Mouse (Mus musculus): ENCODE measurements around the gene Calml3. TPM values are rescaled to one million over a fixed set of nuclear protein-coding genes. Genes with fewer than 3 reads are reported as not detected.
"Not testable (repeated sequence)": the region's sequence is repeated elsewhere in the genome, so short reads cannot be mapped to it uniquely, and the experiment has no call there.

Gene Calml3
- total RNA-seq (2021) = not detected

DNA sequence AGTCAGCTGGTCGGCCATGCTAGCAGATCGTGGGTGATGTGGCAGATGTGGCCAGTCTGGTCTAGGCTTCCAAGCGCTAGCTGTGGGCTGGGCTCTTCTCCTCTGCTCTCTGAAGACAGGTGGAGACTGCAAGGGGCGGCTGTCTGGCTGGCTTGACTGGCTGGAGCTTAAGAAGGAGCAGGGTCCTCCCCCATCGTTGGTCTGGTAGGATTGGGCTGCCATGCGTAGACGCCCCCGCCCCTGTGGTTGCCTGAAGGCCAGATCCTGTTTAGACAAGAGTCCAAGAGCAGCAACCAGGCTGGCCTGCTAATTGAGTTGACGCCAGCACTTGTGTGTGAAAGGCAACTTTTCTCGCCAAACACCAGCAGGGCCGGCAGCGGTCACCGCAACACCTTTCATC lies at the start of gene Calml3:
Calml3 (minus strand) TSS at position 131 of the 400 bp plus-strand sequence.
- intact Hi-C loops (cut with DNase I) = no loop called here
- DNase-seq = no peak

DNA sequence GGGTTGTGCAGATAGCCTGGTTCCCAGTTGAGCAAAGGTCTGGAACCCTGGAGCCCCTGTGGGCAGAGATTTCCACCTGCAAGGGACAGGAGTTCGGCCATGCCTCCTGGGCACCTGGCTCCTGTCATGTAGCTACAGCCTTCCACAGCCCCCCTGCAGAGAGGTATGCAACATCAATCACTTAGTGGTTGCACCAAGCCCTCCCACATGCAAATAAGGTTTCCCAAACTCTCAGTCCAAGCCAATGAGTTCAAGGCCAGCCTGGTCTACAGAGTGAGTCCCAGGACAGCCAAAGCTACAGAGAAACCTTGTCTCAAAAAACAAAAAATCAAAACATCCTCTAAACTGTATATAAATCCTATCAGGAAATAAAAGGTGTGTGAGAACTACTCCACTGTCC lies 46.2 kb upstream of the Calml3 start:
- DNase-seq = no peak
- intact Hi-C loops (cut with DNase I) = no loop called here

DNA sequence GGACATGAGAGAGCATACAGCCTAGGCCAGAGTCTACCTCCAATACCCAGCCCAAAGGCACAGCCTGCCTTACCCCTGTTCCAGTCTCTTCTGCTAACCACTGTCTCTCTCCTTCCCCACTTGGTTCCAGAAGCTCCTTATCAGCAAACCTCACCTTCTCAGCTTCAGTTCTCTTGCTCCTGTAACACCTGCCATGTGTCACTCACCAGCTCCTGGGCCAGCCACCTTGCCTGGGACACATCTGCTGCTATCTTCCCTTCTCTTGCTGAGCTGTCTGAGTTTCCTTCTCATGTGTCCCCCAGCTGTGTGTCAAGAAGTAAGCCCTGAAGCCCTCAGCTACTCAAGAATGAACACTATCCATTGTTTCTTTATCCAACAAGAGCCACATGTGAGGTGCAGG lies 36.5 kb upstream of the Calml3 start:
- DNase-seq; intact Hi-C loops (cut with DNase I): not testable (repeated sequence)

DNA sequence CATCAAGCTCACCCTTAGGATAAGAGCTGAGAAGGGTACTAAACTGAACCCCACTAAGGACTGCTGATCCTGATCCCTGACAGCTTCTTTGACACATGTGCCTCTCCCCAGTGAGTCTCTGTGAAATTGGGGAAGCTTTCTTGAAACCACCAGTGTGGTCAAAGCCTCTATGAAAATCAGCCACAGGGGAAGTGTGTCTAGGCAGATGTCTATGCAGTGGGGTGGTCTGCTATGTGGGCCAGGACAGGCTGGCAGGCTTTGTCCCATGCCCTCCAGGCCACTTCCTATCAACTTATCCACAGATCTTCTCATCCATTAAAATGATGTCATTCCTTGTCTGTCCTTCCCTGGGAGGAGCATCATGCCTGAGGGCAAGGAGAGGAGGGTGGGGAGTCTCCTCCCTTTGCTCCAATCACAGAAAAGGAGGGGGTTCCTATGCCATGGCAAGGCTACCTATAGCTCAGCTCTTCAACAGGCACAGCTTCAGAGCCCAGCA lies 33.2 kb upstream of the Calml3 start, which contains the start of gene Calm4:
Calm4 (plus strand) TSS at position 446 of the 496 bp plus-strand sequence.
- intact Hi-C loops (cut with DNase I); DNase-seq: not testable (repeated sequence)

DNA sequence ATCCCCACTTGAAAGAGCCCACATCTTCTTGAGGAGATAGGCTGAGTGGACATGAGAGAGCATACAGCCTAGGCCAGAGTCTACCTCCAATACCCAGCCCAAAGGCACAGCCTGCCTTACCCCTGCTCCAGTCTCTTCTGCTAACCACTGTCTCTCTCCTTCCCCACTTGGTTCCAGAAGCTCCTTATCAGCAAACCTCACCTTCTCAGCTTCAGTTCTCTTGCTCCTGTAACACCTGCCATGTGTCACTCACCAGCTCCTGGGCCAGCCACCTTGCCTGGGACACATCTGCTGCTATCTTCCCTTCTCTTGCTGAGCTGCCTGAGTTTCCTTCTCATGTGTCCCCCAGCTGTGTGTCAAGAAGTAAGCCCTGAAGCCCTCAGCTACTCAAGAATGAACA lies 29.5 kb upstream of the Calml3 start:
- intact Hi-C loops (cut with DNase I); DNase-seq: not testable (repeated sequence)

DNA sequence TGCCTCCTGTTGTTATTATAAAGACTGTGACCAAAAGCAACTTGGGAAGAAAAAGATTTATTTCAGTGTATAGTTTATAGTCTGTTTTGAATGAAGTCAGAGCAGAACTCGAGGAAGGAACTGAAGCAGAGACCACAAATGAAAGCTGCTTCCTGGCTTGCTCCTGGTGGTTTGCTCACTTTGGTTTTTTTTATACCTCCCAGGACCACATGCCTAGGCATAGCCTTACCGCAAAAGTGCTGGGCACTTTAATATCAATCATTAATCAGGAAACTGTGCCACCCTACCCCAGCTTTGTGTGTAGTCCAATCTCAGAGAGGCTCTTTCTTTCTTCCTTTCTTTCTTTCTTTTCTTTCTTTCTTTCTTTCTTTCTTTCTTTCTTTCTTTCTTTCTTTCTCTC lies 28.3 kb upstream of the Calml3 start:
- DNase-seq = no peak
- intact Hi-C loops (cut with DNase I) = no loop called here

DNA sequence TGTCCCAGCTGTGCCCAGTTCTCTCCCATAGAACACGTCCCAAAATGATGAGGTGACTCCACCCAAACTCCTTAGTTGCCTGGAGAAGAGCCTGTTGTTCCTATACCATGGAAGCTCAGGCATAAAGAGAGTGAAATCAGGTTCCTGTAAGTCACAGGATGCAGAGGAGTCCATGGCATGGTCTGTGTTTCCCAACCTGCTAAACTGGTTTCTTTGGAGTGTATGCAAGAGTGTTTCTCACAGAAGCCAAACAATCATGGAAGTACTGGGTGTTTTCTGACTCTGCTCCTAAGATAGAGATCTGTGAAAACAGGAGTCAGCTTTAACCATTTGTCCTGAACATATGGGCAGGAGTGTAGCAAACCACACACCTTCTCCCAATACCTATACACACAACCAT lies 27.9 kb upstream of the Calml3 start:
- DNase-seq = no peak
- intact Hi-C loops (cut with DNase I) = no loop called here

DNA sequence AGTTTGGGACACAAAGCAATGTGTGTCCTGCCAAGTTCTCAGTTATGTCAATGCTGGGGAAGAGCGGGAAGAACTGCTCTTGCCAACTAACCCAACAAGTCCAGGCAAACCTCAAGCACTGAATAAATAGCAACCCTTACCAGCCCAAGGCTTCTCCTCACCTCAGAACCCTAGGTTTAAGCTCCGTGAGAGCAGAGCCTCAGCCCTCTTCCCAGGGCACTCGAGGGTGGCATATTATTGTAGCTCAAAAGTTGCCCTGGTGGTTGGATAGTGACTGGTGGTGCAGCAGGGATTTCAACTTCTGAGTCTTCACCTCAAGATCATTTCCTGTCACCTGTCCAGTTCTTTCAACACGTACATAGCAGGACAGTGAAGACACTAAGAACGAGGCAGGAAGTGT lies 27.4 kb upstream of the Calml3 start:
- DNase-seq = no peak
- intact Hi-C loops (cut with DNase I) = no loop called here

DNA sequence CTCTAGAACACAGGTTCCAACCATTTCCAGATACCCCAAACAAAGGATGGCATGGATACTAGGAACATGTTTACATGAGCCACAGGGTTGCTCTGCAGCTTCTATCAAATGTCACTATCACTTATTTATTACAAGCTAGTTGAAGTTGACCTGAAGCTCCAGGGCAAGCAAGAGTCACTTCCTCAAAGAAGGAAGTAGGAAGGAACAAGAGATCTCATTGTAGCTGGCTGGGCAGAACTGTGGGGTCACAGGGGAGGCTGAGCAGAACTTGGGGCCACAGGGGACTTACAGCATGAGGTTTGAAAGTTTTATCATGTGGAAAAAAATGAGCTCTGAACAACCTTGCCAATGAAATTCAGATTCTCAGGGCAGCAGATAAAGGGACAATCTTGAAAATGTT lies 21.6 kb upstream of the Calml3 start:
- intact Hi-C loops (cut with DNase I) = no loop called here
- no peak for DNase-seq

DNA sequence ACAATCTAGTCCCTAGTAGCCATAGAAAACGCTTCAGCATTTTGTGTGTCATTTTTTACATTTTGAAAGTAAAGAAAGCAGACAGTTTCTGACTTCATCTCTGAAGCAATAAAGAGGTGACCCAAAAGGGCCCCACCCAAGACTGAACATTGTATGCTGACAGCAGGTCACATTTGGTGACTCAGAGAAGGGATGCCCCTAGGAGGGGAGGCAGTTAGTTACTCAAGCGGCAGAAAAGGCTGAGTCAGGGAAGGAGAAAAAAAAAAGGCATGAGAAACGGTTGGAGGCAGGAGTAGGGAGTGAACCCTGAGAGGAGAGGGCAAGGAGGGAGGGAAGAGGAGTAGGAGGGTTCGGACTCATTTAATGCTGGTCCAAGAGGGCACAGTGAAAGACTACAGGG lies 18.0 kb upstream of the Calml3 start:
- intact Hi-C loops (cut with DNase I) = no loop called here
- DNase-seq = no peak

DNA sequence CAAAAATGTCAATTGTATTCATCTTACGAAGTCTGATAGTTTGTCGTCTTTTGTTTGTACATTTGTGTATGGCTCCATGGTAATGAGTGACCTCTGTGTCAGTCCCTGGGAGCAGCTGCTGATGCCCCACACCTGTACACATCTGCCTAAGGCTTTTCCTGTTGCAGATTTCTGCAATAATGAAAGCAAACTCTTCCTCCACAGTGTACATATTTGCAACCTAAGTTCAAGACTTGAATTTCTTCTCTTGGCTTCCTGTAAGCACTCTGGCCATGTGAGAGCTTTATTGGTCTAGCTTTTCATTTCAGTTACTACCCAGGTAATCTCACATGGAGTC lies 14.6 kb upstream of the Calml3 start:
- DNase-seq = no peak
- intact Hi-C loops (cut with DNase I) = no loop called here

DNA sequence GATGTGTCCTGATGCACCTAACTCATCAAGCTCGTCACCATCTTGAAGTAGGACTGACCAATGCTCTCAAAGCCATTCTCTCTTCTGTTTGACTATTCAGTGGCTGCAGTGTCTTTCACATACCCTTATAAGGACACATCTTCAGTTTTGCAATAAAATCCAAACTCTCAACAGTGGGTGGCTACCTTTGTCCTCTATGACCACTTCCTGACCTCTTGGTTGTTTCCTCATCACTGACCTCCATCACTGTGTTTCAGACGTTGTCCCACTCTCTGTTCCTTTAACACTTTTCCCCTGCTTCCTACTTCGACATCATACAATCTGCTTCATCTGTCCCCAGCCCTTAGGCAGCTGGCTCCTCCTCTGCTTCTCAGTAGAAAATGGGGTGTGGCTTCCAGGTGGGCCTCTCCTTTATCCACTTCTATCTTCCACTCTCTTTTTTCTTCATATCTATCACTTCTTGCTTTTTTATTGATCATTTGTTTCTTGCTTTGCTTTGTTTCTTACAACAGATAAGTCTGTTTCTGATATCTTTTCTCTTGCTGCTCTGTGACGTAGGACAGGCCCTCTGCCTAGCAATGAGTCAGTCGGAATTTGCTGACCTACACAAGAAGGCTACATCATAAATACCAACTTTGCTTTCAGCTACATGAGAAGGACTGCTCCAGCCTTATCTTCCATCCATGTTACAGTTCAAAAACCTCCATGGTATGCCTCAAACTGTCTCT lies 14.1 kb upstream of the Calml3 start:
- DNase-seq = no peak
- intact Hi-C loops (cut with DNase I) = no loop called here

DNA sequence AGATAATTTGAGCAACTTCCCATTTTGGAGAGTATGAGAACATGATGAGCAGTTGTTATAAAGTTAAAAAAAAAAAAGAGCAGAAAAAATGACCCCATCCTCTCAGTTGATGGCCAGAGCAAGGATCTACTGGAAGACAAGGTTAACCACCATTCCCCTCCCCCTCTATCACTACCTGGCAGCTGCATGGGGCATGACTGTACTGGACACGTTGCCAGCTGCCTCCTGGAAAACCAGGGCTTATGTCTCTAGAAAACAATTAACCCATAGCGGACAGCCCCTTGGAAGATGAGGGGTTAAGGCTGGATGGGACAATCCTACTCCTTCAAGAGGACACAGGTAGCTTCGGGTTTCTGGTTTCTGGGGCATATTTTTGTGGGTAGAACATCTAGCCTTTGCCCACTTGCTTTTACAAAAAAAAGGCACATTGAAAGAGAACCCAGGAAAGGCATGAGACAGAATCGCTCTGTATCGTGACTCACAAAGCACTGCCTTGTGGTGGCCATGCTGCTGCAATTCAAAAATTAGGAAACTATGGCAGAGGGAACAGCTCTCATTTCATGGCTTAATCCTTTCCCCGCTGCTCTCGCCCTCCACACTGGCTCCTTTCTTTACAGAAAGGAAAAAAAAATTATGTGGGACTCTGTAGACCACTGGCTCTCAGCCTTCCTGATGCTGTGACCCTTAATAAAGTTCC lies 3.2 kb upstream of the Calml3 start:
- intact Hi-C loops (cut with DNase I) = no loop called here
- no peak for DNase-seq

DNA sequence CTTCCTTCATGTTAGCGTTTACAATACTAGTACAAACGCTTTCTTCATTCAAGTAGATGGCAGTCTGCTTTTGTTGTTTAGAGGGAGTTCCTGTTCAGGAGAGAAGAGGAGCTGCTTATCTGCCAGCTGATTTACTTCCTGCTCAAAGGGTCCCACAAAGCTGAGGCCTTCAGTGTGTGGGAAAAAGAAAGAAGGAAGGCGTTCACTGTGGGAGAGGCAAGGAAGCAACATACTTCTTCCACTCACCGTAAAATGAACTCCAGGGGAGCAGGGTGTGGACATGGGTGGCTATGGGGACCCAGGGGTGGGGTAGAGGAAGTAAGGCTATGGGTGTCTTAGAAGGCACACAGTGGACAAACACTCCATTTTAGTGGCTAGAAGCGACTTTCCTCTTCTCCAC lies 1.5 kb upstream of the Calml3 start:
- intact Hi-C loops (cut with DNase I) = no loop called here
- DNase-seq = no peak

DNA sequence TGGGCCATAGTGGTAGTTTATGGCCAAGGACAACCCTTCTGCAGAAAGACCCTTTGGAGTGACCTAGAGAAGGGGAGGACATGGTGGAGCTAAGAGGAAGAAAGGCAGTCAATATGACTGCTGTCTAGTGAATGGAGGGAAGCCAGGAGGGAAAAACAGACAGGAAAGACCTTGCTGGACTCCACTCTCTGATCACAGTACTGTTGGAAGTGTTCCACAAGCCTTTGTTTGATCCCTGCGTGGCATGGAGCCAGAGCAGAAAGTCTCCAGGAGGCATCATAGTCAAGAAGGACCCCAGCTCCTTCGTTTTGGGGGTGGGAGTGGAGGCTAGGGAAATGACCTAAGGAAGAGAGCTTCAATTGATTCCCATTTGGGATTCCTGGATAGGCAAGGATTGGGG lies 1.0 kb upstream of the Calml3 start:
- intact Hi-C loops (cut with DNase I) = no loop called here
- no peak for DNase-seq

DNA sequence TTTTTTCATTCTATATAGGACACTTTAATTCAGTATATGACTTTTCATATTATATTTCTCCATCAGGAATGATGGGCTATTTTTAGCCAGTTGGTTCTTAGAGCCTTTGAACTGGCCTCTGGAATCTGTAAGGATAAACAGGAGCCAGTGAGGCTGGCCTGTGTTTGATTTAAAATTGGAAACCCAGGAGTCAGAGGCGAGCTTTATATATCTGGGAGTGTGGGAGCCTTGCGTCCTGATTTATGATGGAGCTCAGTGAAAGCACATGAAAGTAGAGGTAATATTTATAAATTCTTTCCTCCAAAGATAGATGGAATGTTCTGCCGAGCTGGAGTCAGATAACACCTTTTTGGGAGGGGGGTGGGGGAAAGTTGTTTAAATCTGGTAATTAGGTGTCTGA lies 4.7 kb downstream of the Calml3 start:
- intact Hi-C loops (cut with DNase I) = no loop called here
- no peak for DNase-seq

DNA sequence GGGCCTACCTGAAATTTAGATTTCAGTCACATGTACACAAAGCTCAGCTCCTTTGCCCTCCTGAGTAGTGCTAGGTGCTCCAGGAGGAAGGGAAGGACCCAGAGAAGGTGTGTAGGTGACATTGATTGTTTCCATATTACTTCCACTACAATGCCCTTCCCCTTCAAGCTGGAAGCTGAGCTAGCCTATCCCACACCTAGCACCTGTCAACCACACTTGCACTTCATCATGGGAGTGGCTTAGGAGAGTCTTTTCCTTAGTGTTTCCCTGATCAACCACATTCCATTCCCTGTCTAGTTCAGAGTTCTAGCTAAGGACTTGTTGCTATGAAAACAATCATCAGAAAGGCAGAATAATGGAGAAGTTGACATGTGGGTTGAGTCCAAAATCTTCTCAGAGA lies 5.4 kb downstream of the Calml3 start:
- no peak for DNase-seq
- intact Hi-C loops (cut with DNase I) = no loop called here

DNA sequence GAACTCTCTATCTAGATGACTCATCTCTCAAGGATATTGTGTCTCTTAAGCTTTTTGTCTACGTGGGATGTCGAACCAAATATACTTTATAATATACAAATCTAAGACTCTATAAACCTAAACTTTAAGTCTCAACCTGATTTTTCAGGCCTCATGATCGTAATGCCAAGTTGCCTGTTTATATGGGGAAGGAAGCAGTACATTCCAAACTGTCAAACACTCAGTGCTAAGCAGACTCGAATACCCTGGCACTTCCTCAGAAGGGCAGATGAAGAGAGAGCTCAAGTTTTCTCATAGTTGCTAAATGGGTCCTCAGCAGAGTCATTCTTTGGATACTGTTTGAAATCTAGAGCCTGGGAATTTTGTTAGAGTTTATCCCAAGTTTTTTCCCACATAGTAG lies 7.5 kb downstream of the Calml3 start:
- intact Hi-C loops (cut with DNase I) = no loop called here
- DNase-seq = no peak

DNA sequence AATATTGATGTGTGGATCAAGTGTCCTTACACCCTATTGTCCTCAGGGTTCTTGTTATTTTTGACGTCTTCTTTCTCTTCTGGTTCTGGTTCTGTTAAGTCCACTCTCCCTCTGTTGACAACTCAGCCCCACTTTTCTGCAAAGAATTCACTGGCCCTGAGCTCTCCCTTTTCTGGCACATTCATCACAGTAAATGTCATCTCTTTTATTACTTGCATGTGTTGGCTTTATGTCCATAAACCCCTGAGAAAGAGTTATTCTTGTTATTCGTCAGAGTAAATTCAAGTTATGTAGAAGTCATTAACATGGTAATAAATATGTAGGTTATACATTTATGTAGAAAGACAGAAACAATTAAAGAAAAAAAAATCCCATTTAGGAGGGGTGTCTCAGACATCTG lies 14.6 kb downstream of the Calml3 start:
- intact Hi-C loops (cut with DNase I) = loop anchor here (5.0 kb wide), 1 partner anchor 112 kb away; no protein-coding TSS in a partner anchor
- no peak for DNase-seq

DNA sequence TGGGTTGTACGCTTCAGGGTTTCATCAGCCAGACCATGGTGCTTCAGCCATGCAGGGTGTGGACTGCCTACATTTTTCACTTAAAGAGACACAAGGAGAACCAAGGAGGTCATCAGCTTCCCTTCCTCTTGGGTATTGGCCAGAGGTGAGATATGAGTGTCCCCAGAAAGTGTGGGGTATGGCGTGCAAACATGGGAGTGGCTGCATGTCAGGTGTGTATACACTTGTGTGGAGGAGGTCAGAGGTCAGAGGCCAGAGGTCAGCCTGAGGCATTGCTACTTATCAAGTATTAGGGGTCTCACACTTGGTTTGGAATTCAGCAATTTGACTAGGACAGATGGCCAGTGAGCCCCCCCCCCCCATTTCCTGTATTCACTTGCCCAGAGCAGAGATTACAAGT lies 15.5 kb downstream of the Calml3 start:
- DNase-seq = no peak

DNA sequence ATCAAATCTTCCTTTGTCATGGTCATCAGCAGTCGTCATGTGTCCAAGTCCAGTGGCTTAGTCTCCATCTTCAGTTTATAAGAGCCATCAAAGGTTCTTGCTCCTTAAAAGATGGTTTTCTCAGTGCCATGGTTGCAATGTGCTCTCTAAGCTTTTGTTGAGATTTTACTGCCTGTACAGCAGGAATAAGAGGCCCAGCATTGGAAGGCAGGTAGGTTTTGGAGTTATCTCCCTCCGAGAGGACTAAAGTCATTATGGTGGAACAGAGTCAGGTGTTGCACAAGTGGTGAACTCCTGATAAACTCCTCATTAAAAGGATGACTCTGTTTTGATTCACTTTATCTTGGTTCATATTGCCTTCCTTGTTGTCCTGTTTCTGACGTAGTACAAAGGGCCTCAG lies 16.5 kb downstream of the Calml3 start:
- intact Hi-C loops (cut with DNase I) = loop anchor here (5.0 kb wide), 1 partner anchor 110 kb away; no protein-coding TSS in a partner anchor
- DNase-seq = no peak

More for the DNA sequence above, 15.5 kb downstream of the Calml3 start:
- intact Hi-C loops (cut with DNase I) = loop anchor here (5.0 kb wide), 1 partner anchor 111 kb away; no protein-coding TSS in a partner anchor

DNA sequence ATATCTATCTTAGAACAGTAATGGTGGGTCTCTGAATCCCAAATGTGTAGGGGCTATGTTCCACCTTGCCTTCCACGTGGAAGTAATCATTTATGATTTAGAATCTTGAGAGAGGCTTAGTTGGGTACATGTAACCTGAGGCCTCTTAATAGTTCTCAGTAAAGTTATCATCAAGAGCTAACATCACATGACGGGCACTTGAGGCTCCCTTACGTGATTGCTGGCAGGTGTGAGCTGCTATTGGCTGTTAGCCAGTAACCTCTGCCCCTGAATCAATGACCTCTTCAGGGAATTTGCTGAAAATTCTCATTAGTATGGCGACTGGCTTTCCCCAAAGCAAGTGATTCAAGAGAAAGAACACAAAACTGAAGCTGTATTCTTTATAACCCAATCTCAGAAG lies 17.0 kb downstream of the Calml3 start:
- intact Hi-C loops (cut with DNase I) = loop anchor here (5.0 kb wide), 1 partner anchor 110 kb away; no protein-coding TSS in a partner anchor
- DNase-seq = no peak

All from heart, postnatal 36 days (tissue).